Mouse (Mus musculus): ENCODE measurements around the gene Cenpx.
"Not testable (repeated sequence)": the region's sequence is repeated elsewhere in the genome, so short reads cannot be mapped to it uniquely, and the experiment has no call there.

Cenpx gene

GRCm38 (mm10) chr11:120696568-120696967 is 17.0 kb downstream of the Cenpx start:
- no peak for DNase-seq (ENCODE audit: low spot score)

- DNase-seq (ENCODE audit: low spot score): no peak
Observed at GRCm38 (mm10) chr11:120695641-120696040, 17.9 kb downstream of the Cenpx start.

DNA sequence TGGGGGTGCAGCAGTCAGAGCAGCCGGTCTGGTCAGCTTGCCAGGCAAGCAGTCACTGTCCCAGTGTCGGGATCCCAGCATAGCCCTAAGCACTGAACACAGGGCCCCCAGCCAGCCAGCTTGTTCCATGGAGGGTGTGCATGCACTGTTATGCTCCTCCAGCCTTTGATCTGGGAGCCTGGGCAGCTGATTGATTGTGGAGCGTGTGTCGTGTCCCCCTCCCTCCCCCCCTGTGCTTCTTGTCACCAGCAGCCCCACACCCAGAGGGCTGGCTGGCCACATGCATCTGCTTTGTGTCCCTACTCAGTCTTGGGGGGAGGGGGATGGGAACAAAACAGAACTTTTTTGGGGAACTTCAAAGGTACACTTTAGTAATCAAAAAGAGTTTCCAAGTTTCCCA is 18.4 kb downstream of the Cenpx start:
- DNase-seq (ENCODE audit: low spot score): no peak

- no peak for DNase-seq (ENCODE audit: low spot score)
Observed at GRCm38 (mm10) chr11:120693461-120693860, 20.1 kb downstream of the Cenpx start.

DNA sequence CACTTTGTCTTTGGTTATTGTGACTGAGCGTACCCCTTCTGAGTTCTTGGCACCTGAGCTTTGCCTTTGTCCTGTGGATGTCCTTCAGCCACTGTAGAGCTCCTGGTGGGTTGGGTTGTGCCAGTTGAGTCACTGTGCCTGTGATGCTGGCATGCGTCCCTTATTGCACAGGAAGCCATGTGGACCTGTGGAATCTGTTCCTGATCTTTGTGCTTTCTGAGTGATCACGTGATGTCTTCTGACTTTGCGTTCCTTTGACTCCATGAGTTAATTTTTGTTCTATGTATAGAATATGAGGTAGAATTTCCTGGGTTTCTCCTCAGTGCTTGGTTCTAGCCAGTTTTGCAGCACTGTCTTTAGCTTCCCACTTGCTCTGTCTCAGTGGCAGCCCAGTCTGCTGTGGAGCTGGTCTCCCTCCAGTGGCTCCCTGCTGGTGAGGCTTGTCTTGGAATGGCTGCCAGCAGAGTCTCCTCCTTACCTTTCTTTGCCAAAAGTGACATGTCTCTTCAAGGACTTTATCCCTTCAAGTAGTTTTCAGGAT is 21.0 kb downstream of the Cenpx start:
- no peak for DNase-seq (ENCODE audit: low spot score)

- DNase-seq (ENCODE audit: low spot score): no peak
Observed at GRCm38 (mm10) chr11:120689365-120689764, 24.2 kb downstream of the Cenpx start.

- DNase-seq (ENCODE audit: low spot score): no peak
Observed at GRCm38 (mm10) chr11:120686650-120687272, 26.8 kb downstream of the Cenpx start.

DNA sequence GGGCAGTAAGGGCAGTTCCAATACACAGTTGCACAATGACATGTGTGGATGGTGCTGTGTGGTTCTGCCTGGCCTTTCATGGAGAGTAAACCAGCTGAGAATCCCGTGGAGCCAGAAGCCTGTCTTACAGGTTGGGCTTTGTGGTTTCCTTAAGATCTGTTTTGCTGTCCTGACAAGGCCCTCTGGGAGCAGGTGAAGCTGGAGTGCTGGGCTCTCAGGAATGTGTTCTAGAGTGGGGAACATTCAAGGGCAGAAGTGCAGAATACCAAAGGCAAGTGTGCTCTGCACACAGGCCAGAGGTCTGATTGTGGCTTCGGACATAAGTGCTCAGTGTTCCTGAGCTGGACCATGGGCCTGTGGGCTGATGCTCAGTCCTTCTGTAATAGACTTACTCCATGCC is 28.9 kb downstream of the Cenpx start:
- no peak for DNase-seq (ENCODE audit: low spot score)

- DNase-seq (ENCODE audit: low spot score): no peak
Observed at GRCm38 (mm10) chr11:120684086-120684485, 29.5 kb downstream of the Cenpx start.

DNA sequence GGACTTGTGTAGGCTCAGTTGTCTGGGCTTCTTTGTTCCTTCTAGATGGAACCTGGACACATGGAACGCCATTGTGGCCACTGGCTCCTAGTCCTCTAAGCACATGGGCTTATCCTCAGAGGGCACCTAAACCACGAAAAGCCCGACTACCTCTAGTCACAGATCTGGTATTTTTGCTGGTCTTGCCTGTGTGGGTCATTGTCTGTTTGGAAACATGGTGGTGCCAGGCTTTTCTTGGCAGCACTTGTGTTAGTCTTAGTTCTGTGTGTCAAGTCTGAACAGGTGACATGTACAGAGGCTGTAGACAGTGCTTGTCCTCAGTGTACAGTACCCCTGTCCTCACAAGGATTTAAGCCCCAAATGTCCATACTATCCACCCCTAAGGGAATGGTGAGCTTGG is 30.0 kb downstream of the Cenpx start:
- DNase-seq (ENCODE audit: low spot score): no peak

- no peak for DNase-seq (ENCODE audit: low spot score)
Observed at GRCm38 (mm10) chr11:120682683-120683082, 30.9 kb downstream of the Cenpx start.

- peak; percentile 48 for DNase-seq (ENCODE audit: low spot score)
Observed at GRCm38 (mm10) chr11:120679909-120680308, 33.6 kb downstream of the Cenpx start.

DNA sequence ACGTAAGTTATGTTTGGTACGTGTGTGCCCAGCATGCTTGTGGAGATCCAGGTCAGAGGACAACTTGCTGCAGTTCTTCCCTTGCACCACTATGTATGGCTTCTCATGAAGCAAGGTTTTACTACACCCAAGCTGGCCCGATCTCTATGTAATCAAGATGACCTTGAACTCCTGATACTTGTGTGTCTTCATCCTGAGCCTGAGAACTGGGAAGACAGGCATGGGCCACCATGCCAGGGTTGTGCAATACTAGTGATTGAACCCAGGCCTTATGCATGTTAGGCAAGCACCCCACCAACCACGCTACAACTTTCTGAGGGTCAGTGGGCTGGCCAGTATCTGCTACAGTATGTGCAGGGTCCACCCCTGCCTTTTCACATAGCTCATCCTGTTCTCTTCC is 36.6 kb downstream of the Cenpx start:
- DNase-seq (ENCODE audit: low spot score): no peak

- DNase-seq (ENCODE audit: low spot score): not testable (repeated sequence)
Observed at GRCm38 (mm10) chr11:120675875-120676274, 37.7 kb downstream of the Cenpx start.

DNA sequence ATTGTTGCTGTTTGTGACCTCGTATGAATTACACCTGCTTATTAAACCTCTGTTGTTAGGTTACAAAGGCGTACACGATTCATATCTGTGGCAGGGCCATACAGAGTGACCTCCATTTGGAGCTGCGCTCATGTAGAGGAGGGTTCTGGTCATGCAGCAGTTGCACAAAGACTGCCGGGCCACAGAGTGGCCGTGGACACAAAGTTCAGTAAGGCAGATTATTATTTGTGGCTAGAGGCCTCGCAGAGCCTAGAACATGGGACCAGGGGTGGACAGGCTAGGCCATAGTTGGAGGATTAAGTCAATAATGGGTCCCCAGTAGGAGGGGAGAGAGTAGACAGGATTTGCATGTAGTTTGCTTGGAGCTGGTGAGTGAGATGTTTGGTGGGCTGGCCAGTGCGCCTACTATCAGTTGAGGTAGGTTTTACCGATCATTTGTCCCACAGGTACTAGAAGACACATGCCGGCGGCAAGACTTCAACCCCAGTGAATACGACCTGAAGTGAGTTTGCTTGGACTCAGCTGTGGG is 39.9 kb downstream of the Cenpx start:
- DNase-seq (ENCODE audit: low spot score): no peak

GRCm38 (mm10) chr11:120672687-120673593 is 40.6 kb downstream of the Cenpx start, which contains the start of gene Aspscr1:
Gene Aspscr1 (plus strand): TSS chr11:120672973.
- peak; percentile 97 for DNase-seq (ENCODE audit: low spot score)

- peak; percentile 32 for DNase-seq (ENCODE audit: low spot score)
Observed at GRCm38 (mm10) chr11:120666617-120667016, 46.9 kb downstream of the Cenpx start.

DNA sequence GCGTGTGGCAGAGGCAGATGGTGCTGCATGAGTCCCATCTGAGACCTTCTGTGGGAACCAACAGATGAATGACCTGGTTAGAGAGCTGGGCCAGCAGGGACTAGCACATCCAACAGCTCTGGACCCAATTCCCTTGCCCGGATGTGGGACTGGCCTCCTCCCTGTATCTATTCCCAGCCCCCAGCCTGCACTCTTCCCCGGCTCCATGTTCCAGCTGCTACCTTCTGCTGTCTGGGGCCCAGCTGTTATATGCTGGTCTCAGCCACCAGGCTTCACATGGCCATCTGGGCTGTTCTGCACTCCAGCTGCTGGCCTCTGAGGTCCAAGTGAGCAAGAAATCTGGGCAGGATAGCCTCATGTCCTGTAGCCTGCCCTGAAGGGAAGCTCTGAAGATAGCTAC is 48.1 kb downstream of the Cenpx start:
- peak; percentile 59 for DNase-seq (ENCODE audit: low spot score)

DNA sequence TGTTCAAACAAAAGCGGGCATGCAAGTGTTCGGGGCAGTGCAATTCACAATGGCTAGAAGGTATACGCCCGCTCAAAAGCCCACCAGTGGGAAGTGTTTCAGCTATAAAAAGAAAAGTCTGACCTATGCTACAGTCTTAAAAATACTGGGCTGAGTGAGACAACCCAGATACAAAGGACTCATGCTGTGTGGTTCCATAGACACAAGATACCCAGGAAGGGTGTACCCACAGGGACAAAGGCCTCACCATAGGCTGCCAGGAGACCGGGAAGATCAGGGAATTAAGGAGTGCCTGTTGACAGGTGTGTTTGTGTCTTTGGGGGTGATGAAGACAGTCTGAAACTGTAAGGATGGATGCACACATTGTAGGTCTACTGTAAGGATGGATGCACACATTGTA is 49.8 kb downstream of the Cenpx start:
- no peak for DNase-seq (ENCODE audit: low spot score)

DNA sequence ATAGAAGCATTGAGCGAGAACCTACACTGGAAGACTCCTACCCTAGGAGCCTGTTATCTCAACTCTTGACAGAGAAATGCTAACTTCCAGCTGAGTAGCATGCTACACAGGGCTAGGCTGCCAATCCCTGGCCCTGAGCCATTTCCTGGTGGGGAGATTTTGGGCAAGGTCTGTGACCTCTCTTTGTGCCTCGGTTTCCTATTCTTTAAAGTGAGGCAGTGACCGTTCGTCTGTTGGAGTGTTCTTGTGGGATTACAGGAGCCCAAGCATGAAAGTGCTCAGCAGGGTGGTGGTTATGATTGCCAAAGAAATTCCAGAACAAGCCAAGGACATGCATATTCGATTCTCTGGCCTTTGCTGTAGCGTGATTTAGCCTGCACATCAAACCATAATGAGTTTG is 50.8 kb downstream of the Cenpx start:
- no peak for DNase-seq (ENCODE audit: low spot score)

DNA sequence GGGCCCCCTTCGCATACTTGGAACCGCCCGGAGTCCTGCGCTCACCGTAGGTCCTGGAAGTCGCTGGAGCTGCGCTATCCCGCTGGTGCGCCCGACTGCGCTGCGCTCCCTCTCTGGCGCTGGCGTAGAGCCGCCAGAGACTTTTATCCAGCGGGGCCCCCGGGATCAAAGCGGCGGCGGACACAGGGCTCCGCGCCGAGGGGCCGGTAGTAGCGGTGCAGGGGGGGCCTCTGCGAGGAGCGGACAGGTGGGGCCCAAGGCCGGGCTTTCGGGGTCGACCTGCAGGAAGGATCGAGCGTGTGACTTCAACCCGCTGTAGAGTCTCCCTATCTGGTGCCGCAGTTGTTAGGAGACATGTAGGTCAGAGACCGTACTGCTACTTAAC is 52.5 kb downstream of the Cenpx start, which contains the start of gene Notum:
Notum (minus strand) TSS at position 100 of the 385 bp plus-strand sequence.
- peak; percentile 17 for DNase-seq (ENCODE audit: low spot score)
